Mouse (Mus musculus): ENCODE measurements around the gene Lsm3.

Gene Lsm3

GRCm38 (mm10) chr6:91508041-91508440, 7.7 kb upstream of the Lsm3 start:
- ATAC-seq (ENCODE audit: insufficient number of reproducible peaks, low FRiP score, low TSS enrichment) = no peak

GRCm38 (mm10) chr6:91509326-91509725, 6.4 kb upstream of the Lsm3 start:
- ATAC-seq (ENCODE audit: insufficient number of reproducible peaks, low FRiP score, low TSS enrichment) = no peak

GRCm38 (mm10) chr6:91510211-91510610, 5.5 kb upstream of the Lsm3 start:
- ATAC-seq (ENCODE audit: insufficient number of reproducible peaks, low FRiP score, low TSS enrichment) = no peak

GRCm38 (mm10) chr6:91514135-91514534, 1.6 kb upstream of the Lsm3 start:
- ATAC-seq (ENCODE audit: insufficient number of reproducible peaks, low FRiP score, low TSS enrichment) = no peak

GRCm38 (mm10) chr6:91514737-91515362, 878 bp upstream of the Lsm3 start:
- ATAC-seq (ENCODE audit: insufficient number of reproducible peaks, low FRiP score, low TSS enrichment) = no peak

GRCm38 (mm10) chr6:91518454-91519020, 2.8 kb downstream of the Lsm3 start:
- no peak for ATAC-seq (ENCODE audit: insufficient number of reproducible peaks, low FRiP score, low TSS enrichment)

- no peak for ATAC-seq (ENCODE audit: insufficient number of reproducible peaks, low FRiP score, low TSS enrichment)
Observed at GRCm38 (mm10) chr6:91522816-91523215, 7.1 kb downstream of the Lsm3 start.

GRCm38 (mm10) chr6:91525544-91525943, 9.8 kb downstream of the Lsm3 start:
- no peak for ATAC-seq (ENCODE audit: insufficient number of reproducible peaks, low FRiP score, low TSS enrichment)

- ATAC-seq (ENCODE audit: insufficient number of reproducible peaks, low FRiP score, low TSS enrichment) = no peak
Observed at GRCm38 (mm10) chr6:91527227-91527860, 11.6 kb downstream of the Lsm3 start.

GRCm38 (mm10) chr6:91528265-91528664, 12.5 kb downstream of the Lsm3 start:
- ATAC-seq (ENCODE audit: insufficient number of reproducible peaks, low FRiP score, low TSS enrichment) = no peak

GRCm38 (mm10) chr6:91530673-91531072, 14.9 kb downstream of the Lsm3 start:
- ATAC-seq (ENCODE audit: insufficient number of reproducible peaks, low FRiP score, low TSS enrichment) = no peak

GRCm38 (mm10) chr6:91531276-91531675, 15.5 kb downstream of the Lsm3 start:
- ATAC-seq (ENCODE audit: insufficient number of reproducible peaks, low FRiP score, low TSS enrichment) = no peak

- no peak for ATAC-seq (ENCODE audit: insufficient number of reproducible peaks, low FRiP score, low TSS enrichment)
Observed at GRCm38 (mm10) chr6:91532661-91533060, 16.9 kb downstream of the Lsm3 start.

- ATAC-seq (ENCODE audit: insufficient number of reproducible peaks, low FRiP score, low TSS enrichment) = no peak
Observed at GRCm38 (mm10) chr6:91533359-91533758, 17.6 kb downstream of the Lsm3 start.

- no peak for ATAC-seq (ENCODE audit: insufficient number of reproducible peaks, low FRiP score, low TSS enrichment)
Observed at GRCm38 (mm10) chr6:91533771-91534170, 18.0 kb downstream of the Lsm3 start.

GRCm38 (mm10) chr6:91534268-91534667, 18.5 kb downstream of the Lsm3 start:
- no peak for ATAC-seq (ENCODE audit: insufficient number of reproducible peaks, low FRiP score, low TSS enrichment)

- no peak for ATAC-seq (ENCODE audit: insufficient number of reproducible peaks, low FRiP score, low TSS enrichment)
Observed at GRCm38 (mm10) chr6:91535231-91535630, 19.5 kb downstream of the Lsm3 start.

- no peak for ATAC-seq (ENCODE audit: insufficient number of reproducible peaks, low FRiP score, low TSS enrichment)
Observed at GRCm38 (mm10) chr6:91536047-91536765, 20.5 kb downstream of the Lsm3 start.

- no peak for ATAC-seq (ENCODE audit: insufficient number of reproducible peaks, low FRiP score, low TSS enrichment)
Observed at GRCm38 (mm10) chr6:91541276-91541675, 25.5 kb downstream of the Lsm3 start.

- no peak for ATAC-seq (ENCODE audit: insufficient number of reproducible peaks, low FRiP score, low TSS enrichment)
Observed at GRCm38 (mm10) chr6:91543056-91543455, 27.3 kb downstream of the Lsm3 start.

- ATAC-seq (ENCODE audit: insufficient number of reproducible peaks, low FRiP score, low TSS enrichment) = no peak
Observed at GRCm38 (mm10) chr6:91546241-91546884, 30.6 kb downstream of the Lsm3 start.

Data from cerebellum, adult (tissue).